8 mouse cellular contexts compared by ENCODE assay signal in the genomic region with DNA sequence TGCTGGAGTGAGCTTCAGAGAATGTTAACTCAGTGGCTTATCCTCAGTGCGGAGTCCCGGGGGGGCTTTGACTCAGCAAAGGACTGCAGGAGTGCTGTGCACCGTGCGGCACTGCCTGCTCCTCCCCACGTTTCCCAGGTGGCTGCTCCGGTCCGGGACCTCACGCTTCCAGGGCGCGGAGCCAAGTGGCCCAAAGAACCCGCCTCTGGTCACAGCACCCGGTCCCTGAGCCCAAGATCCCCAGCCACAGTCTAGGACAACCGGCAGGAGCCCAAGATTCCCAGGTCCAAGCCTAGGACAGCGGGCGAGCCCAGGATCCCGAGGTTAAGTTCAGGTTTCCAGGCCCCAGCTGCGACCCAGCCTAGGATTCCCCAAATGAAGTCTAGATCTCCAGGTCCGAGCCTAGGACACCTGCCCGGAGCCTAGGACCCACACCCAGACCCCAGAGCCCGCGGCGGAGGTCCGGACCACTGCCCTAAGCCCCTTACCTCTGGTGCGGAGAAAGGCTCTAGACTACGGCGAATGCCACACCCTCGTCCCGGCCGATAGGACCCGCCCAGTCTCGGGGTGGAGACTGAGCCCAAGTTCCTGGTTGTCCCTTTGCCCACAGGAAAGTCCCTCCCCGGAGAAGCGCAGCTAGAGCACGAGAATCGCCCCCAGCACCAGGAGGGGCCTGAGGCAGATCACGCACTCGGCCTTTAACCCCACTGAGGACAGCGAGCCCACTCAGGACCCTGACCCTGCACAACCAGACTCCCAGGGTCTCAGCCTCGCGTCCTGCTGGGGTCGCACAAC. TPM values are rescaled to one million over a fixed set of nuclear protein-coding genes. Genes with fewer than 3 reads are reported as not detected.
DNase-seq lines count a peak whose midpoint lies in the region; ATAC-seq and TF ChIP-seq lines count a peak whose summit lies in the region.

A gene (minus strand): TSS at position 564 of the 795 bp plus-strand sequence.

- no peaks in the 10 kb centered on the region for H3K36me3 ChIP-seq in intestine, embryonic 15.5 days
- H3K36me3 ChIP-seq in liver, postnatal 0 days (replicated peaks; ENCODE audit: insufficient read depth, low read length), result no peaks in the 10 kb centered on the region
- H3K36me3 ChIP-seq in neural tube, embryonic 12.5 days, result no peaks in the 10 kb centered on the region

- peak; percentile 28 to 45 for DNase-seq in cerebellum, adult 2 months
- no peak for DNase-seq in cerebellum, adult 9-10 months
- DNase-seq in cerebellum, postnatal 36 days, result peak; percentile 23 to 50
- DNase-seq in gastrocnemius, postnatal 4 days (ENCODE audit: low spot score in 2 of 2), result peak; percentile 60 to 84
- DNase-seq in liver, postnatal 0 days, result peak; percentile 81
- peak; percentile 66 for DNase-seq in thymus, postnatal 14 days

- H3K9ac ChIP-seq in intestine, embryonic 15.5 days, result peak within 1 kb of the TSS; percentile 76
- peak within 1 kb of the TSS; percentile 57 for H3K9ac ChIP-seq in liver, postnatal 0 days (replicated peaks)
- H3K9ac ChIP-seq in neural tube, embryonic 12.5 days, result peak within 1 kb of the TSS; percentile 56

- no peak for TF ChIP-seq CTCF in cerebellum, adult 2 months (IDR thresholded peaks at IDR 0.05; ENCODE audit: borderline replicate concordance, insufficient read depth, low read depth, low read length)
- no peak for TF ChIP-seq CTCF in liver, postnatal 0 days (IDR thresholded peaks at IDR 0.05; ENCODE audit: low read depth)

- H3K4me2 ChIP-seq in intestine, embryonic 15.5 days (replicated peaks), result peak within 1 kb of the TSS; percentile 91
- H3K4me2 ChIP-seq in liver, postnatal 0 days (ENCODE audit: low read depth, low read length), result peak within 1 kb of the TSS; percentile 90
- peak within 1 kb of the TSS; percentile 91 for H3K4me2 ChIP-seq in neural tube, embryonic 12.5 days (replicated peaks)

- H3K4me1 ChIP-seq in cerebellum, adult 2 months (ENCODE audit: control insufficient read depth, insufficient read depth, low read length), result no peaks in the 10 kb centered on the region
- peaks cover 4% of the 10 kb centered on the region; the same call in 1 of the 2 replicates for H3K4me1 ChIP-seq in intestine, embryonic 15.5 days (replicated peaks)
- peaks cover 4% of the 10 kb centered on the region for H3K4me1 ChIP-seq in liver, postnatal 0 days (ENCODE audit: insufficient read depth)
- peaks cover 11% of the 10 kb centered on the region for H3K4me1 ChIP-seq in neural tube, embryonic 12.5 days

- H3K4me3 ChIP-seq in cerebellum, adult 2 months (replicated peaks; ENCODE audit: insufficient read depth, low read depth, low read length), result peak within 1 kb of the TSS; percentile 46
- peak within 1 kb of the TSS; percentile 72 for H3K4me3 ChIP-seq in intestine, embryonic 15.5 days (replicated peaks)
- peak within 1 kb of the TSS; percentile 61 for H3K4me3 ChIP-seq in liver, postnatal 0 days (ENCODE audit: low read depth, low read length)
- H3K4me3 ChIP-seq in neural tube, embryonic 12.5 days, result peak within 1 kb of the TSS; percentile 47

- TF ChIP-seq POLR2A in cerebellum, adult 2 months (IDR thresholded peaks at IDR 0.05; ENCODE audit: borderline replicate concordance, insufficient read depth, low read length), result no peak

- no peak for TF ChIP-seq EP300 in liver, postnatal 0 days (IDR thresholded peaks at IDR 0.05; ENCODE audit: low read depth)

- H3K9me3 ChIP-seq in intestine, embryonic 15.5 days, result no peaks in the 10 kb centered on the region
- H3K9me3 ChIP-seq in liver, postnatal 0 days (ENCODE audit: low read length), result no peaks in the 10 kb centered on the region
- H3K9me3 ChIP-seq in neural tube, embryonic 12.5 days, result no peaks in the 10 kb centered on the region

- 1% methylated on average over 41 of the region's 41 CpGs for WGBS in cerebellum, adult 2 months
- WGBS in intestine, embryonic 15.5 days, result 1% methylated on average over 41 of the region's 41 CpGs
- WGBS in liver, postnatal 0 days (ENCODE audit: insufficient replicate concordance), result under 1% methylated on average over 41 of the region's 41 CpGs
- under 1% methylated on average over 41 of the region's 41 CpGs for WGBS in neural tube, embryonic 12.5 days

- no peaks in the 10 kb centered on the region for H3K27me3 ChIP-seq in cerebellum, adult 2 months (ENCODE audit: control insufficient read depth, insufficient read depth, low read length)
- H3K27me3 ChIP-seq in intestine, embryonic 15.5 days (replicated peaks), result no peaks in the 10 kb centered on the region
- peaks cover 4% of the 10 kb centered on the region for H3K27me3 ChIP-seq in liver, postnatal 0 days (ENCODE audit: insufficient read depth, low read length)
- peaks cover 26% of the 10 kb centered on the region for H3K27me3 ChIP-seq in neural tube, embryonic 12.5 days (replicated peaks)

- H3K27ac ChIP-seq in cerebellum, adult 2 months (ENCODE audit: insufficient read depth, low read length), result no peak within 1 kb of the TSS
- peak within 1 kb of the TSS; percentile 52 for H3K27ac ChIP-seq in intestine, embryonic 15.5 days
- no peak within 1 kb of the TSS for H3K27ac ChIP-seq in liver, postnatal 0 days (ENCODE audit: low read depth)
- no peak within 1 kb of the TSS for H3K27ac ChIP-seq in neural tube, embryonic 12.5 days

- ATAC-seq in intestine, embryonic 15.5 days, result peak; percentile 94
- peak; percentile 88 for ATAC-seq in liver, postnatal 0 days
- ATAC-seq in neural tube, embryonic 12.5 days (ENCODE audit: low FRiP score, low read depth), result 0 out of 2 replicates have a peak, but pooled peaks have one; percentile 17

RNA-seq across cellular contexts. Expression of the gene that starts here (rescaled TPM):
- 7.3 and 8.1 TPM in 2 replicates for polyA plus RNA-seq in cerebellum, adult 2 months (2012; rRNA removed)
- total RNA-seq in gastrocnemius, postnatal 4 days (2021), result 10 to 100 TPM; 48.9 to 49.5 TPM
- 345 and 376 TPM in 2 replicates for polyA plus RNA-seq in intestine, embryonic 15.5 days (2015; fragmentation: Nextera tagmentation; extraction: Ambion mirVana)
- 32.5 and 32.7 TPM in 2 replicates for polyA plus RNA-seq in liver, postnatal 0 days (2015; fragmentation: Nextera tagmentation; extraction: Ambion mirVana)
- polyA plus RNA-seq in neural tube, embryonic 12.5 days (2016; fragmentation: Nextera tagmentation; extraction: Ambion mirVana), result 6.8 and 7.4 TPM in 2 replicates

Comparison
In these comparisons a context has a peak if more than half of its experiments do, and no peak if none do; other contexts are left out.
1. RNA of the gene that starts here (polyA plus RNA-seq): 345 to 376 TPM in intestine, embryonic 15.5 days; 32.5 to 32.7 TPM in liver, postnatal 0 days, 7.3 to 8.1 TPM in cerebellum, adult 2 months and 6.8 to 7.4 TPM in neural tube, embryonic 12.5 days; every median in the first group is over 10 times any median in the second.
2. ATAC-seq: peak in every context shown above with its lines; median percentile 94 in intestine, embryonic 15.5 days; 88 in liver, postnatal 0 days; 17 in neural tube, embryonic 12.5 days.
3. Peak in every context shown above with its lines, with median percentiles within 50 percentile points of each other: H3K4me3 ChIP-seq, H3K4me2 ChIP-seq and H3K9ac ChIP-seq.